Mouse (Mus musculus): Measurements from ENCODE around the gene Fbxo11.
"Not testable (repeated sequence)": the region's sequence is repeated elsewhere in the genome, so short reads cannot be mapped to it uniquely, and the experiment has no call there.

GRCm38 (mm10) chr17:87968483-87968926 is 96.6 kb downstream of the Fbxo11 start:
- TF ChIP-seq POLR2A (IDR thresholded peaks at IDR 0.05; ENCODE audit: insufficient read depth, low read depth, low read length) = not testable (repeated sequence)
- TF ChIP-seq CTCF (IDR thresholded peaks at IDR 0.05) = peak; percentile 40
